Mouse (Mus musculus) lung, embryonic 14.5 days (tissue): ENCODE data around the gene Gm14288. TPM values are rescaled to one million over a fixed set of nuclear protein-coding genes. Genes with fewer than 3 reads are reported as not detected.
"Not testable (repeated sequence)": the region's sequence is repeated elsewhere in the genome, so short reads cannot be mapped to it uniquely, and the experiment has no call there.

Experiments
- ATAC-seq: fragments of 200-750 bp; cut with Nextera tagmentation; 2 replicates; pipeline ENCODE4 v1.8.0; 2017; ENCODE audit warnings: mild to moderate bottlenecking, moderate TSS enrichment, moderate library complexity; ENCODE audit not compliant: insufficient read depth
- DNase-seq: peaks from one replicate; pipeline ENCODE4 v3.0.0-alpha.2; 2015
- H3K27ac ChIP-seq: fragments of 300-500 bp; sonication (generic); 2 replicates; pipeline ENCODE4 v1.5.1; 2014; ENCODE audit warnings: low read depth, mild to moderate bottlenecking, moderate library complexity
- H3K27me3 ChIP-seq: fragments of 300-500 bp; sonication (generic); 2 replicates; pipeline ENCODE4 v1.6.1; 2014; ENCODE audit warnings: low read length, control low read depth; ENCODE audit not compliant: insufficient read depth
- H3K36me3 ChIP-seq: fragments of 300-500 bp; sonication (generic); 2 replicates; pipeline ENCODE4 v1.6.1; 2014; ENCODE audit warnings: control low read depth; ENCODE audit not compliant: insufficient read depth
- H3K4me1 ChIP-seq: fragments of 300-500 bp; sonication (generic); 2 replicates; pipeline ENCODE4 v1.6.1; 2014; ENCODE audit warnings: antibody characterized with exemption, control low read depth; ENCODE audit not compliant: insufficient read depth
- H3K4me2 ChIP-seq: fragments of 300-500 bp; sonication (generic); 2 replicates; pipeline ENCODE4 v1.6.1; 2014; ENCODE audit warnings: mild to moderate bottlenecking
- H3K4me3 ChIP-seq: fragments of 300-500 bp; sonication (generic); 2 replicates; pipeline ENCODE4 v1.5.1; 2014; ENCODE audit warnings: low read depth, low read length
- H3K9ac ChIP-seq: fragments of 300-500 bp; sonication (generic); 2 replicates; pipeline ENCODE4 v1.6.1; 2014
- H3K9me3 ChIP-seq: fragments of 300-500 bp; sonication (generic); 2 replicates; pipeline ENCODE4 v1.6.1; 2016; ENCODE audit warnings: low read depth, low read length, control low read depth
- WGBS: fragments of 180-500 bp; shearing (Covaris S2); extraction: QIAGEN DNeasy Blood & Tissue Kit; methylation state at CpG from one replicate; pipeline ENCODE4 v1.1.7; 2014; 5-methylcytosine and 5-hydroxymethylcytosine counted together
- polyA plus RNA-seq: library from polyadenylated mRNA; unstranded; fragments of >200 nt; fragmentation: Nextera tagmentation; extraction: Ambion mirVana; gene quantifications from 2 replicates; pipeline ENCODE4 v1.2.1, GENCODE M21; 2014

The Gm14288 gene
- polyA plus RNA-seq: 1.1 and 1.4 TPM in 2 replicates

DNA sequence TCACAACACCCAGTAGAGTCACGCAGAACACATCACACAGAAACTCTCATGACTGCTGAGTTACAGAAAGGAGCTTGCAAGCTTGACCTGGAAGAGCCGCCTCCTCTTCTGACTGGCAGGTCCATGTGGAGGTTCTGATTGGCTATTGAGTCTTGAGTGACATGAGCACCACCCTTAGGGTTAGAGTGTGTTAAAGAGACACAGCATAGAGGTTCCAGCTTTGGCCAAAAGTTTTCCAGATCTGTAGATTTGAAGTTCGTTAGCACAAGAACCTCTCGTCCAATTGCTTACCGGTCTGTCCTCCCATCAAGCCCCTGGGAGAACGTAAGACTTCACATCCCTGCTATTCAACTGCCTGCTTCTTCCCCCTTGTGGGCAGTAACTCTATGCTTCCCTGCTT, at the start of gene Gm14288:
Gm14288 (minus strand) TSS at position 101 of the 400 bp plus-strand sequence.
- not testable (repeated sequence) for H3K27ac ChIP-seq, H3K9ac ChIP-seq, H3K36me3 ChIP-seq, ATAC-seq, DNase-seq, H3K9me3 ChIP-seq, H3K4me2 ChIP-seq, H3K27me3 ChIP-seq, H3K4me1 ChIP-seq, H3K4me3 ChIP-seq
- no CpG with 5 or more reads among the region's 6 CpGs for WGBS

- H3K9me3 ChIP-seq, H3K27ac ChIP-seq, H3K4me3 ChIP-seq, H3K27me3 ChIP-seq, DNase-seq, ATAC-seq, H3K9ac ChIP-seq, H3K36me3 ChIP-seq, H3K4me2 ChIP-seq, H3K4me1 ChIP-seq: not testable (repeated sequence)
- no CpG with 5 or more reads among the region's 2 CpGs for WGBS
These were observed 59.7 kb downstream of the Gm14288 start, which contains the start of gene Gm2007 for GRCm38 (mm10) chr2:175741237-175741636. Gene Gm2007, plus strand, starts transcription at chr2:175741537.

Other genes starting within 250 kb of the Gm14288 start
- not detected in 2 replicates for gene Gm11007, start 157.1 kb downstream of the Gm14288 start, polyA plus RNA-seq
- gene Zfp969, start 97.4 kb downstream of the Gm14288 start, polyA plus RNA-seq: 27.8 and 34.1 TPM in 2 replicates
- not detected in 2 replicates for gene Gm2007, start 59.6 kb downstream of the Gm14288 start, polyA plus RNA-seq
- gene Gm6710, start 68.1 kb upstream of the Gm14288 start, polyA plus RNA-seq: 23.4 and 26.0 TPM in 2 replicates
- 4.4 and 5.1 TPM in 2 replicates for gene Zfp966, start 130.0 kb upstream of the Gm14288 start, polyA plus RNA-seq
- gene Gm2026, start 164.2 kb upstream of the Gm14288 start, polyA plus RNA-seq: 27.4 and 34.1 TPM in 2 replicates